Mouse (Mus musculus) E14TG2a.4 (cell line): Measurements from ENCODE around the gene Nap1l5.

Experiments used
- H3K27me3 ChIP-seq: 2 replicates; pipeline ENCODE4 v1.6.1; 2014; ENCODE audit warnings: low read length, control low read depth; ENCODE audit not compliant: insufficient read depth
- H3K36me3 ChIP-seq: 2 replicates; pipeline ENCODE4 v1.6.1; 2014; ENCODE audit warnings: low read length, control low read depth; ENCODE audit not compliant: insufficient read depth
- H3K4me1 ChIP-seq: replicated peaks from 2 replicates; pipeline ENCODE4 v1.6.1; 2014; ENCODE audit warnings: low read depth, low read length, control low read depth
- H3K4me3 ChIP-seq: replicated peaks from 2 replicates; pipeline ENCODE4 v1.5.1; 2014; ENCODE audit warnings: mild to moderate bottlenecking, low read length
- H3K9me3 ChIP-seq: 2 replicates; pipeline ENCODE4 v1.6.1; 2014; ENCODE audit warnings: low read length, control low read depth
- CTCF ChIP-seq: conservative IDR thresholded peaks from 2 replicates; pipeline ENCODE4 v1.5.1; 2014; ENCODE audit warnings: low read length
- NANOG ChIP-seq: IDR thresholded peaks from 2 replicates; pipeline ENCODE4 v1.6.1; 2014; ENCODE audit warnings: borderline replicate concordance, low read length, mixed read lengths
- POU5F1 ChIP-seq: IDR thresholded peaks from 2 replicates; pipeline ENCODE4 v1.6.1; 2014; ENCODE audit warnings: low read length, borderline replicate concordance

Nap1l5 gene

GRCm38 (mm10) chr6:58906852-58907261 lies at the start of gene Nap1l5:
TSS of gene Nap1l5 (minus strand) at chr6:58907076.
- no peak for TF ChIP-seq POU5F1
- TF ChIP-seq CTCF, result no peak
- no peak for TF ChIP-seq NANOG
- Histone ChIP-seq H3K4me3 (no peak within 1 kb of the TSS; the same call in 1 of the 2 replicates), H3K27me3 (no peaks in the 10 kb centered on the region), H3K36me3 (0 out of 2 replicates have a peak, but pooled peaks cover 7% of the 10 kb centered on the region), H3K4me1 (no peaks in the 10 kb centered on the region), H3K9me3 (peaks cover 88% of the 10 kb centered on the region)

- H3K4me3 ChIP-seq, result no peak overlapping the region
- TF ChIP-seq POU5F1 (no peak), CTCF (no peak), NANOG (no peak)
- H3K9me3 ChIP-seq, result no peaks in the 10 kb centered on the region
- no peaks in the 10 kb centered on the region for H3K27me3 ChIP-seq
- no peaks in the 10 kb centered on the region for H3K36me3 ChIP-seq
- no peaks in the 10 kb centered on the region for H3K4me1 ChIP-seq
Observed at GRCm38 (mm10) chr6:58951128-58951992, 44.5 kb upstream of the Nap1l5 start.

GRCm38 (mm10) chr6:58950410-58950809 lies 43.5 kb upstream of the Nap1l5 start:
- Histone ChIP-seq H3K9me3 (no peaks in the 10 kb centered on the region), H3K36me3 (no peaks in the 10 kb centered on the region), H3K27me3 (no peaks in the 10 kb centered on the region), H3K4me3 (no peak overlapping the region), H3K4me1 (no peaks in the 10 kb centered on the region)
- TF ChIP-seq POU5F1, result no peak
- no peak for TF ChIP-seq CTCF
- TF ChIP-seq NANOG, result no peak

GRCm38 (mm10) chr6:58946840-58947239 lies 40.0 kb upstream of the Nap1l5 start:
- no peaks in the 10 kb centered on the region for H3K4me1 ChIP-seq
- H3K36me3 ChIP-seq, result no peaks in the 10 kb centered on the region

GRCm38 (mm10) chr6:58946246-58946645 lies 39.4 kb upstream of the Nap1l5 start:
- Histone ChIP-seq H3K9me3 (no peaks in the 10 kb centered on the region), H3K36me3 (no peaks in the 10 kb centered on the region), H3K4me1 (no peaks in the 10 kb centered on the region), H3K27me3 (no peaks in the 10 kb centered on the region), H3K4me3 (no peak overlapping the region)
- TF ChIP-seq POU5F1, result no peak
- TF ChIP-seq CTCF, result no peak
- no peak for TF ChIP-seq NANOG

More at GRCm38 (mm10) chr6:58946840-58947239, 40.0 kb upstream of the Nap1l5 start:
- TF ChIP-seq CTCF (no peak), NANOG (no peak), POU5F1 (no peak)
- no peak overlapping the region for H3K4me3 ChIP-seq
- H3K27me3 ChIP-seq, result no peaks in the 10 kb centered on the region
- H3K9me3 ChIP-seq, result no peaks in the 10 kb centered on the region

GRCm38 (mm10) chr6:58943958-58944357 lies 37.1 kb upstream of the Nap1l5 start:
- TF ChIP-seq NANOG, result no peak
- no peak for TF ChIP-seq CTCF
- TF ChIP-seq POU5F1, result no peak
- Histone ChIP-seq H3K9me3 (no peaks in the 10 kb centered on the region), H3K36me3 (no peaks in the 10 kb centered on the region), H3K4me1 (no peaks in the 10 kb centered on the region), H3K27me3 (no peaks in the 10 kb centered on the region), H3K4me3 (no peak overlapping the region)

- no peak for TF ChIP-seq POU5F1
- no peak for TF ChIP-seq CTCF
- no peak for TF ChIP-seq NANOG
- H3K4me1 ChIP-seq, result no peaks in the 10 kb centered on the region
- H3K27me3 ChIP-seq, result no peaks in the 10 kb centered on the region
- H3K4me3 ChIP-seq, result no peak overlapping the region
- no peaks in the 10 kb centered on the region for H3K36me3 ChIP-seq
- H3K9me3 ChIP-seq, result no peaks in the 10 kb centered on the region
Observed at GRCm38 (mm10) chr6:58942276-58942675, 35.4 kb upstream of the Nap1l5 start.

- H3K4me1 ChIP-seq, result peaks cover 6% of the 10 kb centered on the region
- H3K4me3 ChIP-seq, result no peak overlapping the region
- no peaks in the 10 kb centered on the region for H3K36me3 ChIP-seq
- TF ChIP-seq POU5F1 (no peak), CTCF (no peak), NANOG (no peak)
- H3K9me3 ChIP-seq, result no peaks in the 10 kb centered on the region
- no peaks in the 10 kb centered on the region for H3K27me3 ChIP-seq
Observed at GRCm38 (mm10) chr6:58937726-58938125, 30.9 kb upstream of the Nap1l5 start.

GRCm38 (mm10) chr6:58934144-58934543 lies 27.3 kb upstream of the Nap1l5 start:
- Histone ChIP-seq H3K27me3 (no peaks in the 10 kb centered on the region), H3K9me3 (no peaks in the 10 kb centered on the region; the same call in 1 of the 2 replicates), H3K36me3 (no peaks in the 10 kb centered on the region), H3K4me1 (peaks cover 9% of the 10 kb centered on the region), H3K4me3 (no peak overlapping the region)
- no peak for TF ChIP-seq CTCF
- TF ChIP-seq POU5F1, result no peak
- no peak for TF ChIP-seq NANOG
